Mouse (Mus musculus): ENCODE data around the gene Ralgapa1. TPM values are rescaled to one million over a fixed set of nuclear protein-coding genes. Genes with fewer than 3 reads are reported as not detected.
"Not testable (repeated sequence)": the region's sequence is repeated elsewhere in the genome, so short reads cannot be mapped to it uniquely, and the experiment has no call there.

Gene Ralgapa1
- polyA plus RNA-seq, 1 experiment from 2014 or later = 16.7 TPM

DNA sequence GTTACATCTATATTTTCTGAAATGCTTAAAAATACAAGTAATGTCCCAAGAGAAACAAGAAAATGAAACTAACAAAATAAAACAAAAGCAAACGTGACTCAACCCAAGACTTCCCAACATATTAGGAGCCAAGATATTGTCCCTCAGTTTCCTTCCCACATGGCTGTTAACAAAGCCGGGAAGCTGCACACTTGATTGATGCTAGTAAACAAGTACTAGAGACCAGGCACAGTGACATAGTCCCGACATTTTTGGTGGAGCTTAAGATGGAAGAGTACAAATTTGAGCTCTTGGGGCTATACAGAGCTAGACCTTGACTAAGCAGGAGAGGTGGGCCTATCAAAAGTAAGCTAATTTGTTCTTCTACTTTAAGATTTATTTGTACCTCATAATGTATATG is 23.9 kb downstream of the Ralgapa1 start:
- ATAC-seq (ENCODE audit: low FRiP score, low read depth) = no peak
- Histone ChIP-seq H3K4me2 (replicated peaks) (no peak overlapping the region), H3K4me1 (no peaks in the 10 kb centered on the region), H3K27ac (no peak overlapping the region), H3K4me3 (no peak overlapping the region), H3K9ac (no peak overlapping the region), H3K36me3 (peaks cover 6% of the 10 kb centered on the region; the same call in 1 of the 2 replicates), H3K27me3 (no peaks in the 10 kb centered on the region), H3K9me3 (no peaks in the 10 kb centered on the region)
- WGBS = 90% methylated on average over 3 of the region's 3 CpGs

DNA sequence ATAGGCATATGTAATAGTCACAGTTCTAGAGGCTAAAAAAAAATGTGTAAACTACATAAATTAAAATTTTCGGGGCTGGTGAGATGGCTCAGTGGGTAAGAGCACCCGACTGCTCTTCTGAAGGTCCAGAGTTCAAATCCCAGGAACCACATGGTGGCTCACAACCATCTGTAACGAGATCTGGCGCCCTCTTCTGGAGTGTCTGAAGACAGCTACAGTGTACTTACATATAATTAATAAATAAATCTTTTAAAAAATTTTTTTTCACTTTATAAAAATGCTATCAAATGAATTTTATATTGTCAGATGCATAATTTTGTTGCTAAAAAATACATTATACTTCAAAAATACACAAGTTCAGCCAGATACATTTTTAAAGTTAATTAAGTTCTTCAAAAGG is 26.5 kb downstream of the Ralgapa1 start:
- H3K9me3 ChIP-seq; H3K36me3 ChIP-seq; H3K27ac ChIP-seq; H3K9ac ChIP-seq; H3K4me3 ChIP-seq; H3K27me3 ChIP-seq; ATAC-seq (ENCODE audit: low FRiP score, low read depth); H3K4me2 ChIP-seq (replicated peaks); H3K4me1 ChIP-seq: not testable (repeated sequence)
- WGBS = 82% methylated on average over 4 of the region's 4 CpGs

DNA sequence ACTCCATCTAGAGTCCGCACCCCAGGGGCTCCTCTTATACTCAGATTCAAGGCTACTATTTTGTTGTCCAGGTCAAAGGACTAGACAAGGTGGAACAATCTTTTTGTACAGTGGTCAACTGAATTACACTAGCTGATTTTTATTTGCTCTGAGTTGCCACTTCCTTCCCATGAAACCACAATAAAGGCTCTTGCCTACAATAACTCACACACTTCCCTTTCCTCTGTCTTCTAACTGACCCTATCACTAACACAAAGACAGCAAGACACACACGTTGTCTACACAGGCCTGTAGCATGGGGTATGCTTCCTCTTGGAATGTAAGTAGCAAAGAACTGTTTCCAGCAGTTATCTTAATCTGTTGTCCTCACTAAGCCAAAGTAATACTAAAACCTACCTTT is 35.7 kb downstream of the Ralgapa1 start:
- no peaks in the 10 kb centered on the region for H3K27me3 ChIP-seq
- no peak overlapping the region for H3K9ac ChIP-seq
- no peak overlapping the region for H3K4me2 ChIP-seq (replicated peaks)
- H3K9me3 ChIP-seq = no peaks in the 10 kb centered on the region
- H3K27ac ChIP-seq = no peak overlapping the region
- H3K36me3 ChIP-seq = peaks cover 31% of the 10 kb centered on the region
- H3K4me1 ChIP-seq = no peaks in the 10 kb centered on the region
- no peak overlapping the region for H3K4me3 ChIP-seq
- no peak for ATAC-seq (ENCODE audit: low FRiP score, low read depth)
- 85% methylated on average over 2 of the region's 2 CpGs for WGBS

DNA sequence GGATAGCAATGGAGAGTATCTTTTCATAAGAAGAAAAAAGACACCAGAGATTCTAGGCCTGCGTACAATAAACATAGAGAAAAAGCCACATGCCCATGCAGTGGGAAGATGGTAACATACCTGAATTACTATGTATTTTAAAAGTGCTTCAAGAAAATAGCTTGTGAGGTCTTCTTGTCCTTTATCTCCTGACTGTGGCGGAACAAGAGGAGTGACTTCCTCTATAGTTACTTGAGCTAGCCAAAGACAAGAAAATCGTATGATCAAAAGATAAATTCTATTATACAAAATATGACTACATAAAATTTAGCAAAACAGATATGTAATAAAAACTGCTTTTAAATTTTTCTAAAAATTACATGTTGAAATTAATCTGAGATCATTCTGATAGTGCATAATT is 38.3 kb downstream of the Ralgapa1 start:
- H3K27ac ChIP-seq = no peak overlapping the region
- H3K4me2 ChIP-seq (replicated peaks) = no peak overlapping the region
- no peak overlapping the region for H3K9ac ChIP-seq
- no peaks in the 10 kb centered on the region for H3K27me3 ChIP-seq
- H3K4me3 ChIP-seq = no peak overlapping the region
- ATAC-seq (ENCODE audit: low FRiP score, low read depth) = no peak
- 94% methylated on average over 3 of the region's 3 CpGs for WGBS
- H3K9me3 ChIP-seq = no peaks in the 10 kb centered on the region
- H3K4me1 ChIP-seq = no peaks in the 10 kb centered on the region
- peaks cover 29% of the 10 kb centered on the region for H3K36me3 ChIP-seq

DNA sequence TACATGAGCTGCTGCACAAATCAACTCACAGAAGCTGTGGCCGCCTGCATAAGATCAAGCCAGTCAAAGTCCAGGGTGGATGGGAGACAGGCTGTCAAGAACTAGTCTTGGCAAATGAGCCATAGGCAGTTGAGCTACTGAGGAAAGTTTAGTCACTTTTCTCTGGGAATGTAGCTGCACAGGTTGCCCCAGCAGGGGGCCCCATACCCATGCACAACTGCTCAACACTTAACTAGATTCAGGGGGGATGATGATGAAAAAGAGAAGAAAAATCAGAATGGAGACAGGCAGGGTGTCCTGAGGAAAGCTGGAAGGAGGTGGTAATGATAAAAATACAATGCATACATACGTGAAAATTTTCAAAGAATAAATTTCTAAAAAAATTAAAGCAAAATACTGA is 42.7 kb downstream of the Ralgapa1 start:
- WGBS = 91% methylated on average over 2 of the region's 2 CpGs
- H3K9ac ChIP-seq = no peak overlapping the region
- H3K4me2 ChIP-seq (replicated peaks) = no peak overlapping the region
- H3K27ac ChIP-seq = no peak overlapping the region
- H3K4me3 ChIP-seq = no peak overlapping the region
- no peaks in the 10 kb centered on the region for H3K27me3 ChIP-seq
- peaks cover 30% of the 10 kb centered on the region for H3K36me3 ChIP-seq
- H3K9me3 ChIP-seq = no peaks in the 10 kb centered on the region
- H3K4me1 ChIP-seq = no peaks in the 10 kb centered on the region
- ATAC-seq (ENCODE audit: low FRiP score, low read depth) = no peak

DNA sequence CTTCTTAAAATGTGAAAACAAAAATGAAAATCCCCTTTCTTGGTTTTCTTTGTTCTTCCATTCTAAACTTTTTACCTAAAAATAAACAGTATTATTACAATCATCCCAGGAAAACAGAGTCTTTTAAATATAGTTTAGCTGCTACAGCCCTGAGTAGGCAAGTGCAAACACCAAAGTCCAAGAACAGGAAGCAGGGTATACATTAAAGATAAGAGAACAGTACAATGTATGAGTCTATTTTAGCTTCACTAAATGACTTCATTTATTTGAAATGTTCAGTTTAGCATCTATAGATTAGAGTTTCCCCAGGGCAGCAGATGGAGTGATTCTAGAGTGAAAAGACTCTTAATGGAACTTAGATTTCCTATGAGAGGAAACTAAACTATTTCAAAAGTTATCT is 43.6 kb downstream of the Ralgapa1 start:
- no peaks in the 10 kb centered on the region for H3K9me3 ChIP-seq
- no peak overlapping the region for H3K27ac ChIP-seq
- H3K4me3 ChIP-seq = no peak overlapping the region
- no peak overlapping the region for H3K9ac ChIP-seq
- ATAC-seq (ENCODE audit: low FRiP score, low read depth) = no peak
- H3K4me2 ChIP-seq (replicated peaks) = no peak overlapping the region
- peaks cover 30% of the 10 kb centered on the region for H3K36me3 ChIP-seq
- no peaks in the 10 kb centered on the region for H3K27me3 ChIP-seq
- no peaks in the 10 kb centered on the region for H3K4me1 ChIP-seq

DNA sequence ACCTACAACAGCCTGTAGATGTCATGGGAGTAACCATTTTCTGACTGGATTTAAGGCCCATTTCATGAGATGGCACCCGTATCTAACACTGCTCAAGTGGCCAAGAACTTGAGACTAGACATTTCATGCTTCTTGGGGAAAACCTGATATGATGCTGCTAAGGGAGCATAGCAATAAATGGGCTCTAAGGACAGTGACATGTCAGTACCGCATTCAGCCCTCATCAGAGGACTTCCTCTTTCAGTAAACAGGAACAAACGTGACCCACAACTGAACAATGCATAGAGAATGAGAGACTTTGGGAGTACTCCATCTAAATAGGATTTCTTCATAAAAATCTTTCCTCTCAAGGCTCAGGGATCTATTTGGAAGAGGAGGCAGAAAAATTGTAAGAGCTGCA is 46.7 kb downstream of the Ralgapa1 start:
- no peak overlapping the region for H3K4me3 ChIP-seq
- no peaks in the 10 kb centered on the region for H3K4me1 ChIP-seq
- WGBS = 86% methylated on average over 3 of the region's 3 CpGs
- no peaks in the 10 kb centered on the region for H3K9me3 ChIP-seq
- H3K27me3 ChIP-seq = no peaks in the 10 kb centered on the region
- H3K36me3 ChIP-seq = peaks cover 31% of the 10 kb centered on the region
- no peak overlapping the region for H3K27ac ChIP-seq
- ATAC-seq (ENCODE audit: low FRiP score, low read depth) = no peak
- H3K9ac ChIP-seq = no peak overlapping the region
- no peak overlapping the region for H3K4me2 ChIP-seq (replicated peaks)

DNA sequence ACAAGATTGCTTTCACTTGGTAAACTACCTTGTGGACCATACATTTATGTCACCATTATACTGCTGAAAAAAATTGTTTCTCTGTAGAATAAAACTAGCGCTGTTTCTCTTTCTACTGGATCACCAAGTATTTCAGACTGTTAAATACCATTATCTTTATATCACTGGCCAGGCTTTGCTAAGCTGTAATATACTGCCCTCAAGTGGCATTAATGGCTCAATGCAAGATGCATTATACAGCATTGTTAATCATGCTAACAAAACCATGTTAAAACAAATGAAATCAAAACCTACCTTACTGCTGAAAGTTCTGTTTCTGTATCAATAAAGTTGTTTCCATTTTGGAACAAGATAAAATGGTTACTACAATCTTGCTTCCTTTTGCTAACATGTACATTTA is 100.6 kb downstream of the Ralgapa1 start:
- H3K27ac ChIP-seq = no peak overlapping the region
- H3K36me3 ChIP-seq = peaks cover 36% of the 10 kb centered on the region
- ATAC-seq (ENCODE audit: low FRiP score, low read depth) = no peak
- H3K9me3 ChIP-seq = no peaks in the 10 kb centered on the region
- no peak overlapping the region for H3K4me2 ChIP-seq (replicated peaks)
- no peaks in the 10 kb centered on the region for H3K4me1 ChIP-seq
- no peak overlapping the region for H3K4me3 ChIP-seq
- no peaks in the 10 kb centered on the region for H3K27me3 ChIP-seq
- 63% methylated on average over 1 of the region's 1 CpGs for WGBS
- H3K9ac ChIP-seq = no peak overlapping the region

DNA sequence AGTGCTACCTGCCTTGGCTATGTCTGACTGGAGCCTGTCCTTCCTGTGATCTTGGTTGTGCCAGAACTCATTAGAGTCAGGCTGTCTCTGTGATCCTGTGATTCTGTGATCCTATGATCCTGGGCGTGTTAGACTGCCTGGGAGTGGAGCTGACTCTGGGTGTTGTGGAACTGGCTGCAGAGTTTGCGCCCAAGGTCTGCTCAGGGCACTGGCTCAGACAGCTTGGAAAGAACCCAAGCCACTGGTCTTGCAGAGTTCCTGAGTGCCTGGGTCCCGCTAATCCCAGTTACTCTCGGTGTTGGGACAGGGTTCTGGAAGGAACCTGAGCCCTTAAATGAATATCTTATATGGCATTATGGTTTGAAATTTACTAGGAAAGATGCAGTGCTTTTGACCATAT is 115.1 kb downstream of the Ralgapa1 start:
- Histone ChIP-seq H3K4me2 (replicated peaks) (no peak overlapping the region), H3K36me3 (peaks cover 41% of the 10 kb centered on the region), H3K4me3 (no peak overlapping the region), H3K27me3 (no peaks in the 10 kb centered on the region), H3K9me3 (no peaks in the 10 kb centered on the region), H3K4me1 (no peaks in the 10 kb centered on the region), H3K9ac (no peak overlapping the region), H3K27ac (no peak overlapping the region)
- no peak for ATAC-seq (ENCODE audit: low FRiP score, low read depth)
- 95% methylated on average over 4 of the region's 4 CpGs for WGBS

DNA sequence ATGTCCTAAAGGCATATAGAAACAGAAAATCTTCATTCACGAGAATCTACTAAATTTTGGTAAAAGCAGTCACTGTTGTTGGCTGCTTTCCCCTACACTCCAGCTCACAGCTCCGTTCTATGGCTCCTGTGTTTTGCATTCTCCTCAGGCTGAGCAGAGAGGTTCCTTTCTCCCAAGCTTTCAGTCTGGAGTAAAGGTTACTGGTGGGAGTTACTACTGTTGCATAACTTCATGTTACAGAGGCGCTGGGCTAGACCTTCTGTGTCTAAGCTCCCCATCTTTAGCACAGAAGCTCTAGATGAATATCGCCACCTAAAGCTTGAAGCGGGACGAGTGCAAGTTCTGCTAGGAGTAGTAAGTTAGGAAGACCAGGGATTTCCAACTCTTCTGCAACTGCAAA is 154.3 kb downstream of the Ralgapa1 start:
- no peaks in the 10 kb centered on the region for H3K9me3 ChIP-seq
- no peak for ATAC-seq (ENCODE audit: low FRiP score, low read depth)
- no peak overlapping the region for H3K4me3 ChIP-seq
- no peak overlapping the region for H3K9ac ChIP-seq
- H3K27ac ChIP-seq = no peak overlapping the region
- H3K36me3 ChIP-seq = peaks cover 15% of the 10 kb centered on the region
- 86% methylated on average over 6 of the region's 6 CpGs for WGBS
- H3K4me1 ChIP-seq = no peaks in the 10 kb centered on the region
- H3K4me2 ChIP-seq (replicated peaks) = no peak overlapping the region
- H3K27me3 ChIP-seq = no peaks in the 10 kb centered on the region

DNA sequence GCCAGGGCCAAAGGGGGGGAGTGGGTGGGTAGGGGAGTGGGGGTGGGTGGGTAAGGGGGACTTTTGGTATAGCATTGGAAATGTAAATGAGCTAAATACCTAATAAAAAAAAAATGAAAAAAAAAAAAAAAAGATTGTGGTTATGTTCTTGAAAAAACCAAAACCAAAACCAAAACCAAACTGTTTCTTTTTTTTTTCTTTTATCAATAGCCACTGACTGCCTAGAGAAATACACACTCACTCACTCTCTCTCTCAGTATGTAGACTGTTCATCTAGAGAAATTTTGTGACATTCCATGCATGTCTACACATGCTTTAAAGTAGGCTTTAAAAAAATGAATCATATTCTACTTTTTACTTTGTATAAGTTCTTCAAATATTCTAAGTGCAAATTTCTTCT is 157.8 kb downstream of the Ralgapa1 start:
- H3K27ac ChIP-seq; H3K4me3 ChIP-seq; H3K9ac ChIP-seq; H3K4me1 ChIP-seq; H3K27me3 ChIP-seq; H3K4me2 ChIP-seq (replicated peaks); ATAC-seq (ENCODE audit: low FRiP score, low read depth); H3K9me3 ChIP-seq: not testable (repeated sequence)
- peaks cover 29% of the 10 kb centered on the region for H3K36me3 ChIP-seq

DNA sequence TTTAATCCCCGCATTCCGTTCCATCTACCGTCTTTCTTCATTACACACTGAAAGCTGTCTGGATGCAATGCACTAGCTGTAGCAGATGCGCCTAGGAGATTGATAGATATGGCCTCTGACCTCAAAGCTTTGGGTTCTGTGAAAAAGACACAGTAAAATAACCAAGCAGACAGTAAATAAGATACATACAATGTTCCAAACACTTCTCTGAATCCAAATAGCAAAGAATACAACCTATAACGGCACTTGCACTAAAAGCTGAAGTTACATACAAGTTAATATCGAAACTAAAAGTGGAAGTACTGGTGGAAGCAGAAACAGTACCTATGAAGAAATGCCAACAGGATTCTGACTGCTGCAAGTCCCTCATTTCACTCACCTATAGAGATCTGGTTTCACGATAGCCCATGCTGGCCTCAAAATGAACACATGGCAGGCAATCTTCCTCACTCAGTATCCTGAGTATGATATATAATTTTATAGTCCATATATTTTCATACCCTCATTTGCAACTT is 172.9 kb downstream of the Ralgapa1 start:
- Histone ChIP-seq H3K36me3 (peaks cover 7% of the 10 kb centered on the region; the same call in 1 of the 2 replicates), H3K9me3 (no peaks in the 10 kb centered on the region), H3K4me1 (no peaks in the 10 kb centered on the region), H3K4me2 (replicated peaks) (no peak overlapping the region), H3K4me3 (no peak overlapping the region), H3K27ac (no peak overlapping the region), H3K27me3 (no peaks in the 10 kb centered on the region), H3K9ac (no peak overlapping the region)
- 89% methylated on average over 7 of the region's 7 CpGs for WGBS
- no peak for ATAC-seq (ENCODE audit: low FRiP score, low read depth)

DNA sequence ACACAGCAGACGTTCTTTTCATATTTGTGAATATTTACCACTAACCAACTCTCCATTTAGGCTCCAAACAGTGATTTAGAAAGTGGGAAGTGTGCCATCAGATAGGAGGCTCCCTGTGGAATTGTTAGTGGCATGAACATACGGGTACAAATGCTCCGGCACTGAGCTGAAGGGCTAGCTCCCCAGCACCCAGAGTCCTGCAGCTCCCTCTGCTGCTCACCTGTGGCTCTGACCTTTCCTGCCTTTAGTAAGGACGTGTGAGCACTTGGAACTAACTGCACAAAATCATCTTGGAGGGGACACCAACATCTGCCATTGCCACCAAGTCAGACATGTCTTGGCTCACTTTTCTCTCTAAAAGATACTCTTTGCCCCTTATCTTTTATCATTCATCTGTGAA is 194.3 kb downstream of the Ralgapa1 start:
- no peak overlapping the region for H3K4me3 ChIP-seq
- no peak for ATAC-seq (ENCODE audit: low FRiP score, low read depth)
- H3K4me1 ChIP-seq = peaks cover 6% of the 10 kb centered on the region; the same call in 1 of the 2 replicates
- no peaks in the 10 kb centered on the region for H3K27me3 ChIP-seq
- 37% methylated on average over 4 of the region's 4 CpGs for WGBS
- no peak overlapping the region for H3K4me2 ChIP-seq (replicated peaks)
- no peak overlapping the region for H3K27ac ChIP-seq
- H3K9me3 ChIP-seq = no peaks in the 10 kb centered on the region
- no peak overlapping the region for H3K9ac ChIP-seq
- no peaks in the 10 kb centered on the region for H3K36me3 ChIP-seq
